Mouse (Mus musculus) CH12.LX (cell line): ENCODE results near the gene Pkmyt1. TPM values are rescaled to one million over a fixed set of nuclear protein-coding genes. Genes with fewer than 3 reads are reported as not detected.

Experiments
- DNase-seq: peaks from one replicate; pipeline ENCODE4 v3.0.0-alpha.2; 2013; ENCODE audit errors: extremely low read depth
- H3K27ac ChIP-seq: 2 replicates; pipeline ENCODE4 v1.5.1; 2012; ENCODE audit warnings: low read depth, mild to moderate bottlenecking, control low read depth, moderate library complexity; ENCODE audit not compliant: insufficient read depth
- H3K27me3 ChIP-seq: replicated peaks from 2 replicates; pipeline ENCODE3; 2012; ENCODE audit warnings: inconsistent platforms
- H3K36me3 ChIP-seq, 2 experiments: replicated peaks in 1 of 2; 2 replicates each; pipeline versions ENCODE3 to v1.6.1; 2012; ENCODE audit warnings: inconsistent platforms in 1 of 2, low read length in 1 of 2, mild to moderate bottlenecking in 1 of 2, mixed read lengths in 1 of 2, moderate library complexity in 1 of 2; ENCODE audit not compliant: control insufficient read depth in 1 of 2, insufficient read depth in 1 of 2
- H3K4me1 ChIP-seq, 2 experiments: 2 replicates each; pipeline ENCODE4 v1.6.1; 2012; ENCODE audit warnings: inconsistent platforms in 1 of 2, moderate library complexity in 1 of 2; ENCODE audit not compliant: insufficient read depth in 2 of 2, control insufficient read depth in 1 of 2
- H3K4me2 ChIP-seq: 2 replicates; pipeline ENCODE4 v1.6.1; 2012; ENCODE audit warnings: low read depth, mild to moderate bottlenecking, control low read depth; ENCODE audit not compliant: poor library complexity, insufficient read depth, severe bottlenecking
- H3K4me3 ChIP-seq, 3 experiments: fragments of 150-350 bp in 1 of 3; sonication (generic) in 1 of 3; replicated peaks in 1 of 3; 2 replicates each; pipeline versions ENCODE3 to v1.5.1; 2011 to 2012; ENCODE audit warnings: low read depth in 2 of 3, low read length in 2 of 3, mild to moderate bottlenecking in 2 of 3, moderate library complexity in 2 of 3, control low read depth in 1 of 3, improper control_type of control experiment in 1 of 3, inconsistent platforms in 1 of 3, mixed read lengths in 1 of 3; ENCODE audit not compliant: poor library complexity in 1 of 3
- H3K79me2 ChIP-seq: replicated peaks from 2 replicates; pipeline ENCODE4 v1.6.1; 2012; ENCODE audit warnings: mild to moderate bottlenecking, moderate library complexity; ENCODE audit not compliant: control insufficient read depth, poor library complexity, insufficient read depth, severe bottlenecking; ENCODE audit errors: extremely low read depth
- H3K9ac ChIP-seq: 2 replicates; pipeline ENCODE4 v1.6.1; 2012; ENCODE audit warnings: low read depth, mild to moderate bottlenecking, control low read depth, moderate library complexity; ENCODE audit not compliant: insufficient read depth
- H3K9me3 ChIP-seq: replicated peaks from 2 replicates; pipeline ENCODE3; 2012; ENCODE audit warnings: low read length, inconsistent platforms, mixed read lengths
- CHD1 ChIP-seq: IDR thresholded peaks from 2 replicates; pipeline ENCODE4 v1.6.1; 2012; ENCODE audit warnings: low read depth, low read length, improper control_type of control experiment, inconsistent platforms
- CHD2 ChIP-seq: IDR thresholded peaks from 2 replicates; pipeline ENCODE4 v1.6.1; 2011; ENCODE audit warnings: low read length, improper control_type of control experiment
- CTCF ChIP-seq, 2 experiments: IDR thresholded peaks in 1 of 2; conservative IDR thresholded peaks in 1 of 2; 2 replicates each; pipeline ENCODE4 v1.5.1; 2011 to 2012; ENCODE audit warnings: low read depth in 2 of 2, low read length in 2 of 2, improper control_type of control experiment in 1 of 2, inconsistent platforms in 1 of 2, mild to moderate bottlenecking in 1 of 2, moderate library complexity in 1 of 2
- E2F4 ChIP-seq: IDR thresholded peaks from 2 replicates; pipeline ENCODE4 v1.6.1; 2011; ENCODE audit warnings: low read depth, low read length, improper control_type of control experiment; ENCODE audit not compliant: insufficient replicate concordance
- EP300 ChIP-seq: IDR thresholded peaks from 2 replicates; pipeline ENCODE4 v1.6.1; 2011; ENCODE audit warnings: low read length, improper control_type of control experiment
- ETS1 ChIP-seq: conservative IDR thresholded peaks from 2 replicates; pipeline ENCODE4 v1.6.1; 2012; ENCODE audit warnings: low read depth, mild to moderate bottlenecking, inconsistent platforms, low read length, improper control_type of control experiment, moderate library complexity
- GABPA ChIP-seq: IDR thresholded peaks from 2 replicates; pipeline ENCODE4 v1.6.1; 2012; ENCODE audit warnings: low read depth, low read length, improper control_type of control experiment, inconsistent platforms; ENCODE audit not compliant: insufficient replicate concordance
- HCFC1 ChIP-seq: IDR thresholded peaks from 2 replicates; pipeline ENCODE4 v1.6.1; 2012; ENCODE audit warnings: low read depth, mild to moderate bottlenecking, inconsistent platforms, low read length, improper control_type of control experiment
- IRF4 ChIP-seq: IDR thresholded peaks from 2 replicates; pipeline ENCODE4 v1.6.1; 2014; ENCODE audit warnings: low read depth, mild to moderate bottlenecking, inconsistent platforms, low read length, improper control_type of control experiment
- JUND ChIP-seq: conservative IDR thresholded peaks from 2 replicates; pipeline ENCODE4 v1.6.1; 2011; ENCODE audit warnings: low read depth, low read length, improper control_type of control experiment
- MAFK ChIP-seq: IDR thresholded peaks from 2 replicates; pipeline ENCODE4 v1.6.1; 2011; ENCODE audit warnings: low read length, improper control_type of control experiment; ENCODE audit not compliant: insufficient replicate concordance
- MAX ChIP-seq: IDR thresholded peaks from 2 replicates; pipeline ENCODE4 v1.6.1; 2011; ENCODE audit warnings: low read length, improper control_type of control experiment
- MAZ ChIP-seq: IDR thresholded peaks from 2 replicates; pipeline ENCODE4 v1.6.1; 2012; ENCODE audit warnings: low read depth, mild to moderate bottlenecking, inconsistent platforms, low read length, improper control_type of control experiment, moderate library complexity
- MEF2A ChIP-seq: IDR thresholded peaks from 2 replicates; pipeline ENCODE4 v1.6.1; 2014; ENCODE audit warnings: low read depth, mild to moderate bottlenecking, inconsistent platforms, low read length, improper control_type of control experiment, borderline replicate concordance
- MXI1 ChIP-seq: IDR thresholded peaks from 2 replicates; pipeline ENCODE4 v1.6.1; 2011; ENCODE audit warnings: mild to moderate bottlenecking, low read depth, low read length, improper control_type of control experiment
- NELFE ChIP-seq: IDR thresholded peaks from 2 replicates; pipeline ENCODE4 v1.6.1; 2011; ENCODE audit warnings: low read depth, low read length, improper control_type of control experiment
- NRF1 ChIP-seq: IDR thresholded peaks from 2 replicates; pipeline ENCODE4 v1.6.1; 2014; ENCODE audit warnings: low read depth, mild to moderate bottlenecking, inconsistent platforms, low read length, improper control_type of control experiment, moderate library complexity
- SMC3 ChIP-seq: IDR thresholded peaks from 2 replicates; pipeline ENCODE4 v1.6.1; 2011; ENCODE audit warnings: low read depth, low read length, improper control_type of control experiment
- TCF12 ChIP-seq: IDR thresholded peaks from 2 replicates; pipeline ENCODE4 v1.6.1; 2014; ENCODE audit warnings: low read depth, mild to moderate bottlenecking, inconsistent platforms, low read length, improper control_type of control experiment
- UBTF ChIP-seq: IDR thresholded peaks from 2 replicates; pipeline ENCODE4 v1.6.1; 2012; ENCODE audit warnings: low read depth, mild to moderate bottlenecking, inconsistent platforms, low read length, improper control_type of control experiment, moderate library complexity
- USF1 ChIP-seq: IDR thresholded peaks from 2 replicates; pipeline ENCODE4 v1.6.1; 2014; ENCODE audit warnings: low read depth, mild to moderate bottlenecking, inconsistent platforms, low read length, improper control_type of control experiment
- ZC3H11A ChIP-seq: IDR thresholded peaks from 2 replicates; pipeline ENCODE4 v1.6.1; 2012; ENCODE audit warnings: low read depth, mild to moderate bottlenecking, inconsistent platforms, low read length, improper control_type of control experiment
- ZKSCAN1 ChIP-seq: IDR thresholded peaks from 2 replicates; pipeline ENCODE4 v1.6.1; 2012; ENCODE audit warnings: low read depth, inconsistent platforms, low read length, improper control_type of control experiment, borderline replicate concordance
- dilution Hi-C: fragments of 300-500 bp; cut with MboI; formaldehyde crosslinking; loops from 2 replicates; pipeline ENCODE4 v1.14.3; 2020; ENCODE audit warnings: low sequenced_read_pairs; ENCODE audit not compliant: extremely low pct_unique_long_range_greater_than_20kb, extremely low pct_ligation_motif_present
- in situ Hi-C: fragments of 300-500 bp; cut with MboI; formaldehyde crosslinking; loops from 3 replicates; pipeline ENCODE4 v1.14.3; 2019; ENCODE audit warnings: low sequenced_read_pairs, low pct_ligation_motif_present, low pct_unique_long_range_greater_than_20kb, mixed read lengths
- polyA plus RNA-seq: library from polyadenylated mRNA; unstranded; fragments of >175 nt; gene quantifications from 2 replicates; pipeline ENCODE4 v1.2.1, GENCODE M21; 2012; ENCODE audit warnings: low read depth; ENCODE audit not compliant: insufficient read length
- total RNA-seq, 2 experiments: library from RNA; depleted of rRNA; stranded (reverse); fragments of 300-350 nt in 1 of 2; fragments of >200 nt in 1 of 2; gene quantifications; 2 replicates each; pipeline ENCODE4 v1.2.3; 2012 to 2014

The Pkmyt1 gene
- total and polyA plus RNA-seq, 3 experiments: 12.6 to 37.0 (median 25.4) TPM

DNA sequence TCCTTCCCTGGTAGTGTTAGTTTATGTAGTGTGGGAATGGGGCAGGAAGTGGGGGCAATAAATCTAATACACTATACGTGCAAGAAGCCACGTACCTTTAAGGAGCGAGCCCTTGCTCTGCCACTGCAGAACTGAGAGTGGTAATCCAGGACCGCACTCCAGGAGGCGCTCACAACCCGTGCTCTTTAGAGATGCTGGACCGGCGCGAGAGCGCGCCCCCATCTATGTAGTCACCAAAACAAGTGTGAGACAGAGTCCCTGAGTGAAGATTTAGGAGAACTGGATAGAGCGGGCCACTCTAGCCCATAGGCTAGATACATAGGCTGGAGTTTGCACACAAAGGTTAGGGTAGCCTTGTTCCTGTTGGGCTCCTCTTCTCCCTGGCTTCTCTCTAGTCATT is 48.0 kb downstream of the Pkmyt1 start (continued):
- no peak for TF ChIP-seq CHD2
- no peak for TF ChIP-seq UBTF
- TF ChIP-seq ZC3H11A: peak; percentile 47; the same call in 1 of the 2 replicates
- no peak for TF ChIP-seq MAX
- no peak; the same call in 1 of the 2 replicates for TF ChIP-seq MXI1
- TF ChIP-seq JUND: no peak
- peak; percentile 72; the same call in 1 of the 2 replicates for TF ChIP-seq MAZ
- TF ChIP-seq CTCF (conservative IDR thresholded peaks at IDR 0.05 in 1 of 2, IDR thresholded peaks at IDR 0.05 in 1 of 2; ENCODE audit: low read depth in 2 of 2, low read length in 2 of 2): peak; percentile 87 to 99
- no peak for TF ChIP-seq MEF2A
- no peak for TF ChIP-seq GABPA
- no peak for TF ChIP-seq ZKSCAN1
- TF ChIP-seq NELFE: peak; percentile 48; the same call in 1 of the 2 replicates
- TF ChIP-seq ETS1: no peak

DNA sequence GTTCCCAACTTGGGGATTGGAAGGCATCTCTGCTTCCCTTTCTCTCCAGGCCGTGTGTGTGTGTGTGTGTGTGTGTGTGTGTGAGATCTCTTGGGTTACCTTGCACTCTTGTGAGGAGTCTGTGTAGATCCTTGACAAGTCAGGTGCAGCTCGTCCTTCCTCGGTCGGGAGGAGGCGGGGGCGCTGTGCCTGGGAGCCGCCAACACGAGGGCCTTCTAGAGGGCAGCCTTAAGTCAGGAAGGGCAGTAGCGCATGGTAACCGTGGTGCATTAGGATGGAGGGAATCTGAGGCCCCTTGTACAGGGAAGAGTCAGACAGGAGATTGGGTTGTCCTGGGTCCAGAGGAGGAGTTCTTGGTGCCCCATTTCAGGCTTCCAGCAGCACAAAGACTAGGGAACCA is 50.1 kb downstream of the Pkmyt1 start:
- Histone ChIP-seq H3K4me1 (peaks cover 3 to 22% of the 10 kb centered on the region in 2 experiments; a peak in 3 of 4 replicates), H3K27ac (no peak overlapping the region), H3K9me3 (no peaks in the 10 kb centered on the region), H3K36me3 (no peaks in the 10 kb centered on the region), H3K9ac (no peak overlapping the region), H3K4me3 (no peak overlapping the region), H3K79me2 (no peaks in the 10 kb centered on the region), H3K27me3 (no peaks in the 10 kb centered on the region), H3K4me2 (no peak overlapping the region)
- TF ChIP-seq ETS1: no peak
- dilution Hi-C loops (no loop called here), in situ Hi-C loops (loop anchor here (5.0 to 10.0 kb wide), 2 partner anchors 61 to 189 kb away; partner anchors contain the start of gene Prss33)
- DNase-seq: no peak

DNA sequence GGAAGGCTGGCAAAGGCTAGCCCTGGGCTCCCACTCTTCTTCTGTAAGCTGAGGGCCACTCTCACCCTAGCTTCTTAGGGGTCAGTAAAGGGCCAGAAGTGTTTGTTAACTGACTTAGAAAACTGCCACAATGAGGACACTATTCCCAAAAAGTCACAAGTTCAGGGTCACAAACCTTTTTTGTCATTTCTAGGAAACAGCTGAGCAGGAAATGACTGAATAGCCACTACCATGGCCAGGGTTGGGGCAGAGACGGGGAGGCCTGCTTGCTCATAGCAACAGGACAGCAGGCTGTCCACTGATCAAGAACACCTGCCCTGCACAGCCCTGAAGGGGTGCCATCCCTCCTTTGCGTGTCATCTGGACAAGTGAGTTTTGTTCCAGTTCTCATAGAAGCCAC is 51.0 kb downstream of the Pkmyt1 start:
- no peak for DNase-seq
- no peak for TF ChIP-seq HCFC1
- no peak for TF ChIP-seq NRF1
- no peak for TF ChIP-seq CHD2
- TF ChIP-seq MXI1: no peak
- TF ChIP-seq ETS1: no peak
- no peak for TF ChIP-seq MAX
- TF ChIP-seq MEF2A: no peak
- TF ChIP-seq MAFK: no peak
- no peak for TF ChIP-seq E2F4
- TF ChIP-seq USF1: no peak
- TF ChIP-seq IRF4: no peak
- TF ChIP-seq SMC3: no peak
- no peak for TF ChIP-seq CHD1
- no peak for TF ChIP-seq TCF12
- TF ChIP-seq EP300: no peak
- no peak overlapping the region for H3K9ac ChIP-seq
- in situ Hi-C loops: loop anchor here (5.0 to 10.0 kb wide), 2 partner anchors 60 to 188 kb away; partner anchors contain the start of gene Prss33
- peaks cover 3 to 18% of the 10 kb centered on the region in 2 experiments; a peak in 3 of 4 replicates for H3K4me1 ChIP-seq
- H3K4me2 ChIP-seq: no peak overlapping the region
- no peaks in the 10 kb centered on the region for H3K36me3 ChIP-seq
- dilution Hi-C loops: no loop called here
- H3K9me3 ChIP-seq: no peaks in the 10 kb centered on the region
- no peak overlapping the region for H3K27ac ChIP-seq
- no peak overlapping the region for H3K4me3 ChIP-seq
- no peaks in the 10 kb centered on the region for H3K79me2 ChIP-seq
- H3K27me3 ChIP-seq: no peaks in the 10 kb centered on the region
